Mouse (Mus musculus): ENCODE data around the gene Pde4d.

Pde4d gene

GRCm38 (mm10) chr13:108821270-108821669, 371.5 kb downstream of the Pde4d start:
- DNase-seq (ENCODE audit: low read depth, low spot score), result no peak

GRCm38 (mm10) chr13:108824638-108825310, 375.0 kb downstream of the Pde4d start:
- DNase-seq (ENCODE audit: low read depth, low spot score), result no peak

- no peak for DNase-seq (ENCODE audit: low read depth, low spot score)
These were observed 375.8 kb downstream of the Pde4d start for GRCm38 (mm10) chr13:108825501-108825900.

- DNase-seq (ENCODE audit: low read depth, low spot score), result no peak
These were observed 384.4 kb downstream of the Pde4d start for GRCm38 (mm10) chr13:108834197-108834596.

GRCm38 (mm10) chr13:108836314-108836713, 386.6 kb downstream of the Pde4d start:
- no peak for DNase-seq (ENCODE audit: low read depth, low spot score)

- no peak for DNase-seq (ENCODE audit: low read depth, low spot score)
These were observed 389.4 kb downstream of the Pde4d start for GRCm38 (mm10) chr13:108839142-108839541.

- no peak for DNase-seq (ENCODE audit: low read depth, low spot score)
These were observed 404.3 kb downstream of the Pde4d start for GRCm38 (mm10) chr13:108854090-108854489.

- DNase-seq (ENCODE audit: low read depth, low spot score), result no peak
These were observed 407.2 kb downstream of the Pde4d start for GRCm38 (mm10) chr13:108856776-108857435.

GRCm38 (mm10) chr13:108859336-108859735, 409.6 kb downstream of the Pde4d start:
- DNase-seq (ENCODE audit: low read depth, low spot score), result no peak

- no peak for DNase-seq (ENCODE audit: low read depth, low spot score)
These were observed 411.0 kb downstream of the Pde4d start for GRCm38 (mm10) chr13:108860737-108861136.

- DNase-seq (ENCODE audit: low read depth, low spot score), result no peak
These were observed 412.0 kb downstream of the Pde4d start for GRCm38 (mm10) chr13:108861707-108862106.

GRCm38 (mm10) chr13:108862173-108862572, 412.4 kb downstream of the Pde4d start:
- no peak for DNase-seq (ENCODE audit: low read depth, low spot score)

GRCm38 (mm10) chr13:108900160-108900559, 450.4 kb downstream of the Pde4d start:
- DNase-seq (ENCODE audit: low read depth, low spot score), result no peak

GRCm38 (mm10) chr13:108905121-108905520, 455.4 kb downstream of the Pde4d start:
- no peak for DNase-seq (ENCODE audit: low read depth, low spot score)

GRCm38 (mm10) chr13:108909193-108909592, 459.4 kb downstream of the Pde4d start:
- no peak for DNase-seq (ENCODE audit: low read depth, low spot score)

GRCm38 (mm10) chr13:108914626-108915025, 464.9 kb downstream of the Pde4d start:
- DNase-seq (ENCODE audit: low read depth, low spot score), result no peak

- DNase-seq (ENCODE audit: low read depth, low spot score), result no peak
These were observed 471.4 kb downstream of the Pde4d start for GRCm38 (mm10) chr13:108921146-108921545.

- no peak for DNase-seq (ENCODE audit: low read depth, low spot score)
These were observed 485.1 kb downstream of the Pde4d start for GRCm38 (mm10) chr13:108934854-108935253.

- no peak for DNase-seq (ENCODE audit: low read depth, low spot score)
These were observed 487.5 kb downstream of the Pde4d start for GRCm38 (mm10) chr13:108937272-108937671.

- DNase-seq (ENCODE audit: low read depth, low spot score), result no peak
These were observed 503.2 kb downstream of the Pde4d start for GRCm38 (mm10) chr13:108952911-108953310.

- no peak for DNase-seq (ENCODE audit: low read depth, low spot score)
These were observed 506.3 kb downstream of the Pde4d start for GRCm38 (mm10) chr13:108956059-108956458.

- no peak for DNase-seq (ENCODE audit: low read depth, low spot score)
These were observed 514.3 kb downstream of the Pde4d start for GRCm38 (mm10) chr13:108964056-108964455.

- DNase-seq (ENCODE audit: low read depth, low spot score), result no peak
These were observed 531.4 kb downstream of the Pde4d start for GRCm38 (mm10) chr13:108981144-108981543.
